Mouse (Mus musculus) hindbrain, embryonic 15.5 days (tissue): Measurements from ENCODE around the gene Adamts2. TPM values are rescaled to one million over a fixed set of nuclear protein-coding genes. Genes with fewer than 3 reads are reported as not detected.

Experiments
- ATAC-seq: fragments of 200-750 bp; cut with Nextera tagmentation; 2 replicates; pipeline ENCODE4 v1.8.0; 2017; ENCODE audit warnings: low read depth, moderate number of reproducible peaks, moderate TSS enrichment; ENCODE audit not compliant: low FRiP score
- H3K27ac ChIP-seq: fragments of 300-500 bp; sonication (generic); replicated peaks from 2 replicates; pipeline ENCODE4 v1.5.1; 2015; ENCODE audit warnings: mild to moderate bottlenecking, inconsistent platforms
- H3K27me3 ChIP-seq: fragments of 300-500 bp; sonication (generic); 2 replicates; pipeline ENCODE4 v1.6.1; 2015; ENCODE audit warnings: control low read depth, inconsistent platforms
- H3K36me3 ChIP-seq: fragments of 300-500 bp; sonication (generic); 2 replicates; pipeline ENCODE4 v1.6.1; 2015; ENCODE audit warnings: control low read depth, inconsistent platforms
- H3K4me1 ChIP-seq: fragments of 300-500 bp; sonication (generic); replicated peaks from 2 replicates; pipeline ENCODE4 v1.6.1; 2015; ENCODE audit warnings: control low read depth, inconsistent platforms
- H3K4me2 ChIP-seq: fragments of 300-500 bp; sonication (generic); 2 replicates; pipeline ENCODE4 v1.6.1; 2015; ENCODE audit warnings: moderate library complexity, mild to moderate bottlenecking, inconsistent platforms
- H3K4me3 ChIP-seq: fragments of 300-500 bp; sonication (generic); 2 replicates; pipeline ENCODE4 v1.5.1; 2015; ENCODE audit warnings: mild to moderate bottlenecking, inconsistent platforms
- H3K9ac ChIP-seq: fragments of 300-500 bp; sonication (generic); 2 replicates; pipeline ENCODE4 v1.6.1; 2015; ENCODE audit warnings: inconsistent platforms
- H3K9me3 ChIP-seq: fragments of 300-500 bp; sonication (generic); 2 replicates; pipeline ENCODE4 v1.6.1; 2016; ENCODE audit warnings: control low read depth, inconsistent platforms
- WGBS: fragments of 180-500 bp; shearing (Covaris S2); methylation state at CpG from one replicate; pipeline ENCODE4 v1.1.7; 2015; 5-methylcytosine and 5-hydroxymethylcytosine counted together
- polyA plus RNA-seq: library from polyadenylated mRNA; unstranded; fragments of >200 nt; fragmentation: Nextera tagmentation; extraction: Ambion mirVana; gene quantifications from 2 replicates; pipeline ENCODE4 v1.2.1, GENCODE M21; 2015

The Adamts2 gene
- polyA plus RNA-seq, 1 experiment from 2014 or later = 5.9 TPM

DNA sequence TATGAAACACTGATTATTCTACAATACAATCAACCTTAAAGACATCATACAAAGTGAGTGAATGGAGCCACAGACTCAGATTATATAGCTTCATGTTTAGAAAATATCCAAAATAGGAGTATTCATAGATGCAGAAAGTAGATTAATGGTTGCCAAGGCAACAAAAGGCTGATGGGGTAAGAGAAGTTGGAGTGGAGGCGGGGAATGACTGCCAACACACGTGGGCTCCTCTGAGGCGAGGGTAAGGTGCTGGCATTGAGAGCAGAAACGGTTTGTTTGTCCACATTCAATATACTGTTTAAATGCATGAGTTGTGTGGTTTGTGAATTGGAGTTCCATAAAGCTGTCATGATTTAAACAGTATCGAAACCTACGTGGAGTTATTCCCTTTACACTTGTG lies 56.9 kb downstream of the Adamts2 start:
- Histone ChIP-seq H3K36me3 (no peaks in the 10 kb centered on the region), H3K27me3 (no peaks in the 10 kb centered on the region), H3K4me3 (no peak overlapping the region), H3K27ac (no peak overlapping the region), H3K4me2 (no peak overlapping the region), H3K9me3 (no peaks in the 10 kb centered on the region), H3K4me1 (0 out of 2 replicates have a peak, but pooled peaks cover 4% of the 10 kb centered on the region), H3K9ac (no peak overlapping the region)
- ATAC-seq = no peak
- 66% methylated on average over 6 of the region's 6 CpGs for WGBS

DNA sequence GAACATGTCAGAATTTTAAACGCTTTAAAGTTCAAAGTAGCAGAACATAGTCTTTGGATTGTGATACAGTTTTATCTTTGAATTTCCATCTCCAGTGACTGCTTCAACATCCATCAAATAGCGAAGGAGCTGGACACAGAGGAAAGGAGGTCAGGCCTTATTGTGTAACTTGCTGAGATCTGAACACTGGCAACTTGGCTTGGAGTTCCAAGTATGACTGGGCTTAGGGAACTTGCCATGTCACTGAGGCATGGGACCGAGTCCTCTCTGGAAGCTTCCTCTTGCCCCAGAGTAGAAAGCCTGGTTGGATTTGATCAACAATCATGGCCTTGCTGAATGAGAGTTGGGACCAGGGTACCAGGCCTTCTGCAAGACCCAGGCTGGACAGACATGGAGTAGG lies 60.3 kb downstream of the Adamts2 start:
- H3K27ac ChIP-seq = no peak overlapping the region
- no peak for ATAC-seq
- H3K36me3 ChIP-seq = no peaks in the 10 kb centered on the region
- no peak overlapping the region for H3K4me3 ChIP-seq
- 0 out of 2 replicates have a peak, but pooled peaks cover 4% of the 10 kb centered on the region for H3K4me1 ChIP-seq
- H3K4me2 ChIP-seq = no peak overlapping the region
- WGBS = 90% methylated on average over 3 of the region's 3 CpGs
- no peak overlapping the region for H3K9ac ChIP-seq
- H3K27me3 ChIP-seq = no peaks in the 10 kb centered on the region
- H3K9me3 ChIP-seq = no peaks in the 10 kb centered on the region

DNA sequence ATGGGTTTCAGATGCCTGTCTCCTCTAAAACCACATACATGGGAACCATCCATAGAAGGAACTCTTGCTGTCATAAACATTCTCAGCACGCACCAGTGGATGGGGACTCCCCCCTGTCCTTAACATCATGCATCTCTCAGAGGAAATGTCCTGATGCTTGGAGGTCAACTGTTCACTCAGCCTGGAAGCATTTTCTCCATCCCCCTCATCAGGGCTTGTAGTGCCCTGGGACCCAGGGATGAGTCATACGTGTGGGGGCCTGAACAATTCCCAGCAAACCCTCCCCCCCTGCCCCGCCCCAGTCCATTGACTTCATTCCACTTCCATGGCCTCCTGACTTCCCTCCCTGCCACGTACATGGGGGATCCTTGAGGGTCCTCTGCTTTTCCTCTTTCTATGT lies 62.9 kb downstream of the Adamts2 start:
- Histone ChIP-seq H3K9me3 (no peaks in the 10 kb centered on the region), H3K36me3 (no peaks in the 10 kb centered on the region), H3K4me2 (no peak overlapping the region), H3K9ac (no peak overlapping the region), H3K27me3 (no peaks in the 10 kb centered on the region), H3K4me1 (peaks cover 3% of the 10 kb centered on the region), H3K4me3 (no peak overlapping the region), H3K27ac (no peak overlapping the region)
- WGBS = 79% methylated on average over 4 of the region's 4 CpGs
- no peak for ATAC-seq

DNA sequence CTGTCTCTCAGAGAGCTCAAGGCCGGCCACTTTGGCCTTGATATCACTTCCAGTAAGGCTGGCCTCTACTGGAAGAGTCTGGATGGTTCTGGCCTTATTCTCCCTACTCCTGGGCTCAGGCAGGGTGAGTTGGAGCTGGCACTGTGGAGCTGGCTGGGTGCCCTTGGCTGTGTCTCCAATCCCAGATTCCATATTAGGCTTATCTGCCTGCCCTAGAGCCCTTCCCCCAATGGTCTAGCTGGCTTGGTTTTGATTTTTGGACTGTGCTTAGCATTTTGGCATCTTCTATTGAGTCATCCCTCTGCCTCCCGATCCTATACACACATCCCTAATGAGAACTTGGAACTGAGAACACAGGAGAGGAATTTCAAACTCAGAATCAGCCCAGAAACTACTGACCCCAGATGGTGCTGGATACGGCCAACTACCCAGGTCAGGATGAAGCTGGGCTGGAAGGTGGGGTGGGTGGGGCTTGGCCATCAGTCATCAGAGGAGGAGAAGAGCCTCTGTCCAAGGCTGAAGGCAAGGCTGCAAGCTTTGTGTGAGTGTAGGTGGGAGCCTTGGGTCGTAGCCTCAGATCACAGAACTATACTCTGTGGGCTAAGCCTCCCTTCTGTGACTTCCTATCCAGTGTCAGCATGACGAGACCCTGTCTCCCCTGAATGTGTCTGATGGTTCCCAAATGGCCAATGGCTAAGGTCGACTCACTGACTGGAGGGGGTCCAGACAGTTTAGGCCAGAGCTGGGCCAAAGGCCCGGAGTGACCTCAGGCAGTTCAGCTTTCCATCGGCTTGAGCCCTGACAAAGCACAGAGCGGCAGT lies 67.9 kb downstream of the Adamts2 start:
- H3K9me3 ChIP-seq = no peaks in the 10 kb centered on the region
- no peak overlapping the region for H3K4me3 ChIP-seq
- H3K4me2 ChIP-seq = no peak overlapping the region
- no peak overlapping the region for H3K27ac ChIP-seq
- no peak for ATAC-seq
- no peaks in the 10 kb centered on the region for H3K27me3 ChIP-seq
- 77% methylated on average over 9 of the region's 9 CpGs for WGBS
- no peaks in the 10 kb centered on the region for H3K36me3 ChIP-seq
- no peak overlapping the region for H3K9ac ChIP-seq
- H3K4me1 ChIP-seq = peaks cover 12% of the 10 kb centered on the region

DNA sequence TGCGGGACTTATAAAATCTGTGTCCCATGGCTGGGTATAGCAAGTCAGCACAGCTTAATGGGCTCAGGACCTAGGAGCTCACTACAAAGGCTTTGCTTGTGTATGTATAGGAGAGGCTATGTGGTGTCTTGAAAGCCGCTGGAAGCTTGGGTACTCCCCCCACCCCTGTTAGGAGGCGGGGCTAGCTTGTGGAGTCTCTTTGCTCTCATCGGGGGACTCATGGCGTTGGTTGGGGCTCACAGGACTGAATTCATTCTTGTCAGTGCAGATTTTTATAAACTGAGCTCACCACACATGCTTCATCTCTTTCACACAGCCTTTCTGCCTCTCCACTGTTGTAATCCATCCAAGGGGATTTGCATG lies 68.5 kb downstream of the Adamts2 start:
- Histone ChIP-seq H3K27ac (no peak overlapping the region), H3K36me3 (no peaks in the 10 kb centered on the region), H3K4me2 (no peak overlapping the region), H3K4me1 (peaks cover 12% of the 10 kb centered on the region), H3K4me3 (no peak overlapping the region), H3K9ac (no peak overlapping the region), H3K27me3 (no peaks in the 10 kb centered on the region), H3K9me3 (no peaks in the 10 kb centered on the region)
- 64% methylated on average over 5 of the region's 5 CpGs for whole genome bisulfite sequencing
- ATAC-seq = no peak

- no peaks in the 10 kb centered on the region for H3K27me3 ChIP-seq
- H3K9me3 ChIP-seq = no peaks in the 10 kb centered on the region
- ATAC-seq = no peak
- 94% methylated on average over 1 of the region's 1 CpGs for WGBS
- H3K4me3 ChIP-seq = no peak overlapping the region
- no peak overlapping the region for H3K4me2 ChIP-seq
- H3K27ac ChIP-seq = no peak overlapping the region
- no peaks in the 10 kb centered on the region for H3K36me3 ChIP-seq
- H3K4me1 ChIP-seq = peaks cover 12% of the 10 kb centered on the region
- no peak overlapping the region for H3K9ac ChIP-seq
Observed at GRCm38 (mm10) chr11:50670881-50671280, 69.0 kb downstream of the Adamts2 start.

DNA sequence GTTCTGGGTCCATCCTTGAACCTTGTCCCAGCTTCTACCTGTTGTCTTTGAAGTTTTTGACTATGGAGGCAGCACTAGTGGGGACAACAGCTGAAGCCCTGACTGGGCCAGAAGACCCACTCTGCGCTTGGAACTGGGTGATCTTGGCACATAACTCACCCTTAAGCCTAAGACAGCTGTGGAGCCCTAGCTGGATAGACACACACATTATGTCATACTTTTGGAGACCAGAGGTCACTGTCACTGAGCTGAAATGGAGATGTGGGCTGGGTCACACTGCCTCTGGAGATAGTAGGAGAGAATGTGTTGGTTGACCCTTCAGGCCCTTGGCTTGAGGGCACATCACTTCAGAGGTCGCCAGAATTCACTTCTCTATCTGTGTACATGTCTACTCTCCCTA lies 69.5 kb downstream of the Adamts2 start:
- H3K36me3 ChIP-seq = no peaks in the 10 kb centered on the region
- H3K4me1 ChIP-seq = peaks cover 12% of the 10 kb centered on the region
- no peaks in the 10 kb centered on the region for H3K27me3 ChIP-seq
- ATAC-seq = no peak
- no peak overlapping the region for H3K4me2 ChIP-seq
- no peak overlapping the region for H3K9ac ChIP-seq
- H3K27ac ChIP-seq = no peak overlapping the region
- WGBS = 73% methylated on average over 2 of the region's 2 CpGs
- no peak overlapping the region for H3K4me3 ChIP-seq
- H3K9me3 ChIP-seq = no peaks in the 10 kb centered on the region

- WGBS = 86% methylated on average over 7 of the region's 7 CpGs
- Histone ChIP-seq H3K9ac (no peak overlapping the region), H3K9me3 (no peaks in the 10 kb centered on the region), H3K27me3 (no peaks in the 10 kb centered on the region), H3K36me3 (no peaks in the 10 kb centered on the region), H3K4me3 (no peak overlapping the region), H3K27ac (no peak overlapping the region), H3K4me2 (no peak overlapping the region), H3K4me1 (peaks cover 12% of the 10 kb centered on the region)
- ATAC-seq = no peak
Observed at GRCm38 (mm10) chr11:50671820-50672310, 70.0 kb downstream of the Adamts2 start.

DNA sequence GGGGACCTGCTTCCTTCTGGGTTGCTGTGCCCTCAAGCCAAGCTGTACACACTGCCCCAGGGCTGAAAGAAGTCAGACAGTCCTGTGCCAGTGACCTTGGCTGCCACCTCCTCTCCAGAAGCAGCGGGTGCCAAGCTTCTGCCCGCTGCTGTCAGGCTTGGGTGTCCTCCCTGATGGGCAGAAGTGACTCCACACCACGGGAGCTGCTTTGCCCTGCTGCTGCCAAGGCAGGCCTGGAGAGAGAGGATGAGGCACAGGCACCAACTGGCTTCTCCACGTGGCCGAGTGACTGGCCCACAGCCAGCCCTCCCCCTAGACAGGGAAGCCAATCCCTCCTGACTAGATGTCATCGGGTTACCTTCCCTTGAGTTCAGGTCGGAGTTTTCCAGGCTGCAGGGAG lies 71.0 kb downstream of the Adamts2 start:
- H3K9ac ChIP-seq = no peak overlapping the region
- 34% methylated on average over 7 of the region's 7 CpGs for WGBS
- no peaks in the 10 kb centered on the region for H3K36me3 ChIP-seq
- no peak overlapping the region for H3K4me2 ChIP-seq
- no peaks in the 10 kb centered on the region for H3K27me3 ChIP-seq
- peaks cover 12% of the 10 kb centered on the region for H3K4me1 ChIP-seq
- no peak overlapping the region for H3K27ac ChIP-seq
- no peaks in the 10 kb centered on the region for H3K9me3 ChIP-seq
- ATAC-seq = peak; percentile 37; the same call in 1 of the 2 replicates
- H3K4me3 ChIP-seq = no peak overlapping the region

DNA sequence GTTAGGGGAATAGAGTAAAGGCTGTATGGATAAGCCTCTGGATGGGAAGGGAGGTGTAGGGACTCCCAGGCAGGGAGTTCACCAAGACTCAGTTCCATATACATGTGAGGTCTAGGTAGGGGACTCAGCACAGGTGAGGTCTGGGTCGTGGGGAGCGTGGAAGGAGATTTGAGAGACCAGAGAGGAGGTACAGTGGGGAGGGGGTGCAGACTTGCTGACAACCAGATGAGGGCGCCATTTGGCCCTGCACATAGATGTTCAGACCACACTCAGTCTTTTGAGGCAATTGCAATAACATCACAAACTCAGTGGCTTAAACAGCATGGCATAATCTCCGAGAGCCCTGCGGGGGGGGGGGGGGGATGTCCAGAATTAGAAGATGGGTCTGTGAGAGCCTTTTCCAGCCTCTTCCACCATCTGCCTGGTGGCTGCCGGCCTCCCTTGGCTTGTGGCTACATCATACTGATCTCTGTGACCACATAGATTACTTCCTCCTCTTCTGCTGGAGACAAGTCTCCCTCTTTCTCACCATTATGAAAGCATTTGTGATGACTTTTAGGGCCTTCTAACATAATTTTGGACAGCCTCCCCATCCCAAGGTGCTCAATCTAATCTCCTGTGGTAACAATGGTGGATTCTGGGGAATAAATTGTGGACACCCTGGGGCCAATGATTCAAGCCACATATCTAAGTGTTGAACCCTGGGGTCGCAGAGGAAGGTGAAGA lies 71.8 kb downstream of the Adamts2 start:
- H3K9ac ChIP-seq = no peak overlapping the region
- no peak overlapping the region for H3K4me2 ChIP-seq
- H3K4me3 ChIP-seq = no peak overlapping the region
- ATAC-seq = no peak
- H3K9me3 ChIP-seq = no peaks in the 10 kb centered on the region
- no peaks in the 10 kb centered on the region for H3K36me3 ChIP-seq
- H3K4me1 ChIP-seq = peaks cover 11% of the 10 kb centered on the region
- H3K27ac ChIP-seq = no peak overlapping the region
- 70% methylated on average over 6 of the region's 7 CpGs for WGBS
- no peaks in the 10 kb centered on the region for H3K27me3 ChIP-seq

DNA sequence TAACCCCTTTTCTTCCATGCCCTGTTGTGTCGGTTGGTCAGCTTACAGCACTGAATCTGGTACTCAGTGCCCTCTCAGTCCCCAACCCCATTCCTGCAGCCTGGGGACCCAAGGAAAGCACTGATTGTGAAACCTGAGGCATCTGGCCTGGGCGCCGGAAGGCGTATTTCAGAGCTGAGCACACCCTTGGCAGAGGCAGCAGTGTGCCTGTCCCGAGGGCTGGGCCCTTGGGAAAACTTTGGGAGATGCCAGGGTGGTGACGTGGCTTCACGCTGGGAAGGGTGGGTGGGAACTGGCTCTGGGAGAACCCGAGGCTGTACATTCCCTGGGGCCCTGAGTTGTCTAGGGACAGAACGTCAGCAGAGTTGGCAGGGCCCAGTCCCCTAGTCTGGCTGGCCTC lies 72.5 kb downstream of the Adamts2 start:
- peaks cover 9% of the 10 kb centered on the region for H3K4me1 ChIP-seq
- no peaks in the 10 kb centered on the region for H3K27me3 ChIP-seq
- no peaks in the 10 kb centered on the region for H3K36me3 ChIP-seq
- H3K9ac ChIP-seq = no peak overlapping the region
- 81% methylated on average over 9 of the region's 9 CpGs for WGBS
- H3K27ac ChIP-seq = no peak overlapping the region
- no peak overlapping the region for H3K4me3 ChIP-seq
- no peaks in the 10 kb centered on the region for H3K9me3 ChIP-seq
- H3K4me2 ChIP-seq = no peak overlapping the region
- no peak for ATAC-seq

- H3K9ac ChIP-seq = no peak overlapping the region
- no peaks in the 10 kb centered on the region for H3K9me3 ChIP-seq
- 77% methylated on average over 10 of the region's 10 CpGs for WGBS
- no peaks in the 10 kb centered on the region for H3K27me3 ChIP-seq
- H3K4me1 ChIP-seq = 0 out of 2 replicates have a peak, but pooled peaks cover under 1% of the 10 kb centered on the region
- H3K4me2 ChIP-seq = no peak overlapping the region
- no peak overlapping the region for H3K27ac ChIP-seq
- no peak overlapping the region for H3K4me3 ChIP-seq
- no peaks in the 10 kb centered on the region for H3K36me3 ChIP-seq
- no peak for ATAC-seq
Observed at GRCm38 (mm10) chr11:50678650-50679049, 76.8 kb downstream of the Adamts2 start.
